Mouse (Mus musculus) brain, embryonic 14.5 days (tissue): Measurements from ENCODE around the gene Cwc22.

Experiments
- CTCF ChIP-seq: fragments of 200-500 bp; IDR thresholded peaks from 2 replicates; pipeline ENCODE4 v1.5.1; 2012; ENCODE audit warnings: inconsistent platforms, mild to moderate bottlenecking, moderate library complexity, borderline replicate concordance; ENCODE audit not compliant: insufficient read depth, insufficient read length; ENCODE audit errors: extremely low read depth
- POLR2A ChIP-seq: fragments of 200-500 bp; IDR thresholded peaks from 2 replicates; pipeline ENCODE4 v1.6.1; 2012; ENCODE audit warnings: mild to moderate bottlenecking, inconsistent platforms, borderline replicate concordance; ENCODE audit not compliant: poor library complexity, insufficient read depth, insufficient read length, severe bottlenecking; ENCODE audit errors: extremely low read depth

GRCm38 (mm10) chr2:77900741-77901140 is 45.4 kb downstream of the Cwc22 start:
- no peak for TF ChIP-seq POLR2A
- TF ChIP-seq CTCF: no peak
